Mouse (Mus musculus): Measurements from ENCODE around the gene Kat6b.
"Not testable (repeated sequence)": the region's sequence is repeated elsewhere in the genome, so short reads cannot be mapped to it uniquely, and the experiment has no call there.

Kat6b gene

GRCm38 (mm10) chr14:21481231-21481630 is at the start of gene Kat6b:
Gene Kat6b (plus strand): TSS chr14:21481434.
- DNase-seq (ENCODE audit: low spot score in 2 of 2): no peak

GRCm38 (mm10) chr14:21433415-21433814 is 47.8 kb upstream of the Kat6b start:
- DNase-seq (ENCODE audit: low spot score in 2 of 2): no peak

GRCm38 (mm10) chr14:21433995-21434394 is 47.2 kb upstream of the Kat6b start:
- no peak for DNase-seq (ENCODE audit: low spot score in 2 of 2)

GRCm38 (mm10) chr14:21434686-21435085 is 46.5 kb upstream of the Kat6b start:
- DNase-seq (ENCODE audit: low spot score in 2 of 2): no peak

- no peak for DNase-seq (ENCODE audit: low spot score in 2 of 2)
These were observed 41.4 kb upstream of the Kat6b start for GRCm38 (mm10) chr14:21439785-21440184.

- no peak for DNase-seq (ENCODE audit: low spot score in 2 of 2)
These were observed 40.7 kb upstream of the Kat6b start for GRCm38 (mm10) chr14:21440526-21440925.

- no peak for DNase-seq (ENCODE audit: low spot score in 2 of 2)
These were observed 39.3 kb upstream of the Kat6b start for GRCm38 (mm10) chr14:21441772-21442533.

- no peak for DNase-seq (ENCODE audit: low spot score in 2 of 2)
These were observed 28.7 kb upstream of the Kat6b start for GRCm38 (mm10) chr14:21452581-21452980.

GRCm38 (mm10) chr14:21453896-21454295 is 27.3 kb upstream of the Kat6b start:
- DNase-seq (ENCODE audit: low spot score in 2 of 2): no peak

GRCm38 (mm10) chr14:21455654-21456350 is 25.4 kb upstream of the Kat6b start:
- DNase-seq (ENCODE audit: low spot score in 2 of 2): no peak

- DNase-seq (ENCODE audit: low spot score in 2 of 2): no peak
These were observed 24.7 kb upstream of the Kat6b start for GRCm38 (mm10) chr14:21456526-21456925.

- DNase-seq (ENCODE audit: low spot score in 2 of 2): no peak
These were observed 23.4 kb upstream of the Kat6b start for GRCm38 (mm10) chr14:21457876-21458275.

- DNase-seq (ENCODE audit: low spot score in 2 of 2): no peak
These were observed 22.5 kb upstream of the Kat6b start for GRCm38 (mm10) chr14:21458696-21459095.

- DNase-seq (ENCODE audit: low spot score in 2 of 2): no peak
These were observed 22.1 kb upstream of the Kat6b start for GRCm38 (mm10) chr14:21459163-21459562.

GRCm38 (mm10) chr14:21462398-21462797 is 18.8 kb upstream of the Kat6b start:
- no peak for DNase-seq (ENCODE audit: low spot score in 2 of 2)

- no peak for DNase-seq (ENCODE audit: low spot score in 2 of 2)
These were observed 18.0 kb upstream of the Kat6b start for GRCm38 (mm10) chr14:21463117-21463712.

GRCm38 (mm10) chr14:21470386-21470785 is 10.8 kb upstream of the Kat6b start:
- DNase-seq (ENCODE audit: low spot score in 2 of 2): no peak

- DNase-seq (ENCODE audit: low spot score in 2 of 2): no peak
These were observed 9.3 kb upstream of the Kat6b start for GRCm38 (mm10) chr14:21471975-21472374.

- DNase-seq (ENCODE audit: low spot score in 2 of 2): not testable (repeated sequence)
These were observed 6.6 kb upstream of the Kat6b start for GRCm38 (mm10) chr14:21474593-21475132.

- no peak for DNase-seq (ENCODE audit: low spot score in 2 of 2)
These were observed 4.1 kb upstream of the Kat6b start for GRCm38 (mm10) chr14:21477181-21477580.

- no peak for DNase-seq (ENCODE audit: low spot score in 2 of 2)
These were observed 1.7 kb upstream of the Kat6b start for GRCm38 (mm10) chr14:21479566-21479965.

- no peak for DNase-seq (ENCODE audit: low spot score in 2 of 2)
These were observed 1.0 kb upstream of the Kat6b start for GRCm38 (mm10) chr14:21480191-21480590.

GRCm38 (mm10) chr14:21484199-21484598 is 3.0 kb downstream of the Kat6b start:
- no peak for DNase-seq (ENCODE audit: low spot score in 2 of 2)
